Mouse (Mus musculus): ENCODE results near the gene Clca2. TPM values are rescaled to one million over a fixed set of nuclear protein-coding genes. Genes with fewer than 3 reads are reported as not detected.
A peak's percentile ranks its signal among the peaks of the same experiment; 100 is the strongest.

The Clca2 gene
- total RNA-seq (2022): under 1 TPM in 2 of 4 experiments, not detected in 2; 0.05 to 0.22 TPM

- DNase-seq (ENCODE audit: low spot score): no peak
Measured at GRCm38 (mm10) chr3:145099291-145099690, at the start of gene Clca2. TSS of gene Clca2 (minus strand) at chr3:145099443.

- DNase-seq (ENCODE audit: low spot score): no peak
Measured at GRCm38 (mm10) chr3:145147952-145148351, 48.7 kb upstream of the Clca2 start.

DNA sequence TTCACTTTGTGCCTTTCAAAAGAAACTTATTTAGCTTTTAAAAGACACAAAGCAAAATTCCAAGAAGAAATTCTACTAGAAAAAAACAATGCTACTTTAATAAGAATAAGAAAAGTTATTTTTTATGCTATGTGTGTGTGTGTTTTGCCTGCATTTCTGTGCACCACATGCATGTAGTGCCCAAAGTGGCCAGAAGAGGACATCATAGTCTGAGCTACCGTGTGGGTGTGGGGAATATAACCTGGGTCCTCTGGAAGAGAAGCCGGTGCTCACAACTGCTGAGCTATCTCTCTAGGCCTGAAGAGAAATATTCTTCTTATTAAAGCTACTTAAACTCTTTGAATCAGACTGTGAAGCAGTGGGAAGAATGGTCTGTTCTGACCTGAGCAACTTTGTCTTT, 48.2 kb upstream of the Clca2 start:
- no peak for DNase-seq (ENCODE audit: low spot score)

DNA sequence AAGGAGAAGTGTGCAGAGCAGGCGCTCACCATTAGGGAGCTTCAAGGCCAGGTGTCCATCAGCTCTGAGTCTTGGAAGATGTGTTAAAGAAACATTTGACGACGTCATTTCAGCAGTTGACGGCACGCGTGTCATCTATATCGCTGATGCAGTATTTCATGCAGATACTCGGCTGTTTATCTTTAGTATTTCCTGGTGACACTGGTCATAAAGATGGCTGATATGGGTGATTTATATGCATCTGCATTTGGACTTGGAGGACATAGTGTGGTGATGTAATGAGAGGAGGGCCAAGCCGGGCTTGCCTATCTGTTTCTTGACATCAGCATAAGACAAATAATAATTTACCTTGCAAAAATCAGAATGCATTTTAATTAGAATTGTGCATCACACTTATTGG, 47.6 kb upstream of the Clca2 start:
- DNase-seq (ENCODE audit: low spot score): no peak

- no peak for DNase-seq (ENCODE audit: low spot score)
Measured at GRCm38 (mm10) chr3:145143856-145144255, 44.6 kb upstream of the Clca2 start.

DNA sequence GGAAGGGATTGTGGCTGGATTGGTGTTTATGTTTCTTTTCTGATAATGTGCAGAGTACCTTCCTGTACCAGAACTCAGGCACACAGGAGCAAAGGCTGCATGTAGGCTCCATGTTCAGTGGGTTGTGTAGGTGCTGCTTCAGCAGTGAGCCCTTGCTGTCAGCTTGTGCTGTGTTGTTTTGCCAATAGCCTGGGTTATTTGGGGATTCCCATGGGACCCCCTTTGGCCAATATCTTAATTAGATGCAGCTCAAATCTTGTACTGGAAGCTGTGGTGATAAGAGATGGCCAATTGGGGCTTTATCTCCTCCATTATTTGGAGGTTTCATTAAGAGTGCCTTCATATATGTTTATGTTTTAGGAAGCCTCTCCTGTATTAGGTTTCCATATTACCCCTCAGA, 43.7 kb upstream of the Clca2 start:
- no peak for DNase-seq (ENCODE audit: low spot score)

DNA sequence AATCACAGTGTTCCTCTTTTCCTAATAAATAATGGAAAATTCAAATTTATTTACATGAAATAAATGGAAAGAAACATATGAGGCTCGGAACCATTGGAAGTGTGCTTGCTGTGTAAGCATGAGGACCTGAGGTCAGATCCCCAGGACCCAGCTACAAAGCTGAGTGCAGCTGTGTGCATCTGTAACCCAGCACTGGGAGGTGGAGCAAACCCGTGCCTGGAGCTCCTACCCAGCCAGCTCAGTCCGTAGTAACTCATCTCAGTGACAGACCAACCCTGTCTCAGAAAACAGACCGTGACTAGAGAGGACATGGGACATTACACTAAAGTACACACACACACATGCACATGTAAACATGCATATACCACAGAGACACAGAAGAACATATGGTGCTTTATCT, 41.0 kb upstream of the Clca2 start:
- no peak for DNase-seq (ENCODE audit: low spot score)

GRCm38 (mm10) chr3:145131210-145131868, 32.1 kb upstream of the Clca2 start:
- peak; percentile 16 for DNase-seq (ENCODE audit: low spot score)

GRCm38 (mm10) chr3:145129356-145129755, 30.1 kb upstream of the Clca2 start:
- no peak for DNase-seq (ENCODE audit: low spot score)

DNA sequence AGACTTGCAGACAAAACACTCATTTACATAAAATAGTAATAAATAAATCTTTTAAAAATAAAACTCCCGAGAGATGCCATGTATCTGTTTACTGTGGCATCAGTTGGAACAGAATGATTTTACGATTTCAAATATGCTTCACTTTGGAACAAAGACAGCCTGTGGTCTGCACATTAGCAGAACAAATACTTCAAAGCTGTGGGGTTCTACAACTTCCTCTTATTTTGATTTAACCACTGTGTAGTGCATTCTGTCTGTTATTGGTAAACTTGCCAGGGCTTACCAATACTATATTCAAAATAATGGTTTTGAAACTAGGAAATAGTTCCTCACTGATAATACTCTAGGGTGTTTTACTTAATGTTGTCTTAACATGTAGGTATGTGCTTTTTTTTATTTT, 27.4 kb upstream of the Clca2 start:
- no peak for DNase-seq (ENCODE audit: low spot score)

- no peak for DNase-seq (ENCODE audit: low spot score)
Measured at GRCm38 (mm10) chr3:145119425-145119824, 20.2 kb upstream of the Clca2 start.

GRCm38 (mm10) chr3:145119002-145119358, 19.7 kb upstream of the Clca2 start:
- DNase-seq (ENCODE audit: low spot score): no peak

GRCm38 (mm10) chr3:145118254-145119001, 19.2 kb upstream of the Clca2 start, which contains the start of gene Odf2l:
TSS of gene Odf2l (plus strand) at chr3:145118588.
- DNase-seq (ENCODE audit: low spot score): peak; percentile 97

GRCm38 (mm10) chr3:145117637-145118036, 18.4 kb upstream of the Clca2 start:
- DNase-seq (ENCODE audit: low spot score): no peak

DNA sequence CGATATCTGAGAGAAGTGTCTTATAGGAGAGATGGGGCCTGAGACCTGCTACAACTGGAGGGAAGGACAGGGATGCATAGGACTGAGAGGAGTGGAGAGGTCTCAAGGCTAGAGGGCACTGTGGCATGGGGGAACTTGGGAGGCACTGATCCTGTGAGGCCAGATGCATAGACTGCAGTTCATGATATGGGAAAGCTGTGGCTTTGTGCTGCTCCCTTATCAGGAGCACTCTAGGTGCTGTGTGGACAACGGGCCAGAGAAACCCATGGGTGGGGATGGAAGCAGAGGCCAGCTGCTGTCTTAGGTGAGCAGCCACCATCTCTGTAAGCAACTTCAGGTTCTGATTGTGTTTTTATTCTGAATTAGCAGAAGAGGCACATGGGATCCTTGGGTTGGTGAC, 15.9 kb upstream of the Clca2 start:
- no peak for DNase-seq (ENCODE audit: low spot score)

DNA sequence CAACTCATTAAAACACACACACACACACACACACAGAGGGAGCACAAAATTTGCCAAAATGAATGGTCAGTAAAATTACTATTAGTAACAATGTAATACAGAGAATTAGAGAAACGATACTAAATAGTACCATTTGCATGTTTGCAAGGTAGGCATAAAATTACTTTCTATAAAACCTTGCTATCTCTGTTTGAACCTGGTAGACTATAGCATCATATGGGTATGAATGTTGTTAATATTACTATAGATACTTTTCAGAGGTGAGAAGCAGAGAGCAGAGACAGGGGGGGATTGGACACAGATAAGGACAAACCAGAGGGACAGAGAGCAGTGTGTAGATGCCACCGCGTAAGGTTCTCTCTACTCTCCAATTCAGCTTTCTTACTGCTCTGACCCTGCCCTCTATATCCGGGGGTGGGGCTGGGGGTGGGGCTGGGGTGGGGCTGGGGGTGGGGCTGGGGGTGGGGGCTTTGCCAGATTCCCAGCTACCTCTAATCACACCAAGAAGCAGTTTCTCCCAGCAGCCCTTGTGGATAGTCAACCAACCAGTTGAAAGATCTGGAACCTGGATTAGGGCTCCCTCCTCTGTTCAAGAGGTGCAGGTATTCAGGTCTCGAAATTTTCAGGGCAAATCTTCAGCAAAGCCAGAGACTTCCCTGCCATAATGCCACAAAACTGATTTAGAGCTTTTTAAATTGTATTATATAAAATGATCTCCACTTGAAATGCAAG, 6.7 kb upstream of the Clca2 start:
- no peak for DNase-seq (ENCODE audit: low spot score)

GRCm38 (mm10) chr3:145105076-145105772, 6.0 kb upstream of the Clca2 start:
- no peak for DNase-seq (ENCODE audit: low spot score)

DNA sequence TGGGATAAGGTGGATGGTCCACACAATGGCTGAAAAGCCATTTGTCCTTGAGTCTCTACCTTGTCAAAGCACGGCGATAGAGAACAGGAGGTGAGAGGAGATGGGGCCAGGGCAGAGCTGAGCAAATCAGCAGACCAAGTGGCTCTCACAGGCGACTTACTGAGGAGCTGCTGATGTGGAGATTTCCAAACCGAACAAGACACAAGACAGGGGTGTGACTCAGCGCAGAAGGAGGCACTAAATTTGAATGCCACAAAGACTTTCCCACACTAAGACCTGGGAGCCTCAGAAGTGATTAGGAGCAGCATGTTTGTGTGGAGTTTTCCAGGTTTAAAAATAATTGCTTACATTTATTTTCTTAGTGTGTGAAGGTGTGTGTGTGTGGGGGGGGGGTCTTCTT, 4.5 kb upstream of the Clca2 start:
- no peak for DNase-seq (ENCODE audit: low spot score)

- DNase-seq (ENCODE audit: low spot score): no peak
Measured at GRCm38 (mm10) chr3:145103321-145103720, 4.1 kb upstream of the Clca2 start.

GRCm38 (mm10) chr3:145101891-145102555, 2.8 kb upstream of the Clca2 start:
- peak; percentile 68 for DNase-seq (ENCODE audit: low spot score)

GRCm38 (mm10) chr3:145087857-145088598, 11.2 kb downstream of the Clca2 start:
- no peak for DNase-seq (ENCODE audit: low spot score)
